Mouse (Mus musculus): Measurements from ENCODE around the gene Lhpp. TPM values are rescaled to one million over a fixed set of nuclear protein-coding genes. Genes with fewer than 3 reads are reported as not detected.
A peak's percentile ranks its signal among the peaks of the same experiment; 100 is the strongest.

Gene Lhpp
- polyA plus RNA-seq, 1 experiment from 2014 or later = 16.8 TPM

DNA sequence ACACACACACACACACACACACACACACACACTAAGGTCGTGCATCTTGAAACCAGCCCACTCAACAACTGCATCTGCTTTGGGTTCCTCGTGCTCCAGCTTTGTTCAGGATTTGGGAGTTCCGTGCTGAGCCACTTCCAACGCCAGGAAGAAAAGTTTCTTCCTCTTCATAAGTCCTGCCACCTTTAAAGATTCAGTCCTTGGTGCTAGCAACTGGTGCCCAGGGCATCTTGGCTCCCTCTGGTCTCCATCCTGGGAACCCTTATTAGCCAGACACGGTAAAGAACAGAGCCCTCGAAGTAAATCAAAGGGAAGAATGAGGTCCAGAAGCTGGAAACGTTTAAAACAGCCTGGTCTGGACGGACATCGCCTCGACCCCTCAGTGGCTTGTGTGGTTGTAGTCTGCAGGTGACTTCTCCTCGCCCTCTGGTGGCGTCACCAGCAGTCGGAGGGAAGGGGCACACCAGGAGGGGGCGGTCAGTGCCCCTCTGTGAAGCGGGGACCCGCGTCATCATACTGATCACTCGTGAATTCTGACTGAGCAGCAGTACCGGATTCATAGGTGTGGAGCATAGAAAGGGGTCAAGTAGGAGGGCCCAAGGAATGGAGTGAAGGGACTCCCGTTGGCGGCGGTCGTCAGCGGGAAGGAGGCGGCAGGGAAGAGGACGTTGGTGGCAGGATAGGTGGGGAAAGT is 13.7 kb upstream of the Lhpp start:
- Histone ChIP-seq H3K4me2 (ENCODE audit: low read length) (peak overlapping the region; percentile 79), H3K27ac (no peak overlapping the region), H3K4me3 (replicated peaks; ENCODE audit: low read depth, low read length) (peak overlapping the region; percentile 46), H3K9me3 (replicated peaks; ENCODE audit: low read length) (no peaks in the 10 kb centered on the region), H3K4me1 (replicated peaks; ENCODE audit: insufficient read depth, low read length) (peaks cover 12% of the 10 kb centered on the region; the same call in 1 of the 2 replicates), H3K9ac (ENCODE audit: low read depth, low read length) (no peak overlapping the region), H3K36me3 (ENCODE audit: insufficient read depth, low read length) (no peaks in the 10 kb centered on the region), H3K27me3 (ENCODE audit: insufficient read depth, low read length) (peaks cover 59% of the 10 kb centered on the region)
- WGBS = 11% methylated on average over 26 of the region's 26 CpGs
- ATAC-seq (replicated peaks; ENCODE audit: low FRiP score, low read depth) = no peak
- DNase-seq (ENCODE audit: low spot score) = no peak
- peak; percentile 26; the same call in 1 of the 2 replicates for TF ChIP-seq CTCF (IDR thresholded peaks at IDR 0.05; ENCODE audit: low read depth)

DNA sequence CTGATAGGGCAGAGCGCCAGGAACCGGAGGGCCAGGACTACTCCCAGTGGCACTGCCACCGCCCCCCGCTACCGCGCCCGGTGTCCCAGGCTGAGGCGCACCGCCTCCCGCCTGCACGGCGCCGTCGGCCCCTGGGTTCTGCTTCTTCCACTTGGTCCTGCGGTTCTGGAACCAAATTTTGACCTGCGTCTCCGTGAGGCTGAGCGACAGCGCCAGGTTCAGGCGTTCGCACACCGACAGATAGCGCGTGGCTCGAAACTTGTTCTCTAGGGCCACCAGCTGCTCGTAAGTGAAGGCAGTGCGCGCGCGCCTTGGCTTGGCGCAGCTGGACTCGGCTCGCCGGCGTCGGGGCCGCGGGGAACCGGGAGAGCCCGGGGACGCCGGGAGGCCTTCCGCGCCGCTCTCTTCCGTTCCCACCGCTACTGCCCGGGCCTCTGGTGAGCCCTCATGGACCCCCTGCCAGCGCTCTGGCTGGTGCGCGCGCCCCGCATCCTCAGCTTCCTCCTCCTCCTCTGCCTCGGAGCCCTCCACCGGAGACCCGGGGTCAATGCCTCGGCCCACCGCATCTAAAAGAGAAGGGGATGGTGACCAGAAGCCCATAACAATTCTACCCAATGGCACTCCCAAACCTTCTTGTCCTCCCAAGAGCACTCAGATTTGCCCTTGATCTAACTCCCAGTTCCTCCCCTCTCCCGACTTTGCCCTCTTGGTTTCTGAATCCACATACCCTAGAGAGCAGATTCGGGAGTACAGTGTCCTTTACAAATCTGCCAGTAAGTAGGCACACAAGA is 13.0 kb upstream of the Lhpp start:
- H3K9me3 ChIP-seq (replicated peaks; ENCODE audit: low read length) = no peaks in the 10 kb centered on the region
- under 1% methylated on average over 57 of the region's 60 CpGs for WGBS
- H3K36me3 ChIP-seq (ENCODE audit: insufficient read depth, low read length) = no peaks in the 10 kb centered on the region
- no peak overlapping the region; the same call in 1 of the 2 replicates for H3K9ac ChIP-seq (ENCODE audit: low read depth, low read length)
- H3K27me3 ChIP-seq (ENCODE audit: insufficient read depth, low read length) = peaks cover 65% of the 10 kb centered on the region
- no peak for TF ChIP-seq CTCF (IDR thresholded peaks at IDR 0.05; ENCODE audit: low read depth)
- peaks cover 12% of the 10 kb centered on the region; the same call in 1 of the 2 replicates for H3K4me1 ChIP-seq (replicated peaks; ENCODE audit: insufficient read depth, low read length)
- H3K4me3 ChIP-seq (replicated peaks; ENCODE audit: low read depth, low read length) = peak overlapping the region; percentile 46
- ATAC-seq (replicated peaks; ENCODE audit: low FRiP score, low read depth) = no peak
- no peak overlapping the region for H3K27ac ChIP-seq
- peak; percentile 13 for DNase-seq (ENCODE audit: low spot score)
- peak overlapping the region; percentile 79 for H3K4me2 ChIP-seq (ENCODE audit: low read length)

- H3K9me3 ChIP-seq (replicated peaks; ENCODE audit: low read length) = no peaks in the 10 kb centered on the region
- H3K27ac ChIP-seq = no peak within 1 kb of the TSS
- H3K9ac ChIP-seq (ENCODE audit: low read depth, low read length) = 0 out of 2 replicates have a peak within 1 kb of the TSS, but pooled peaks have one; percentile 4
- peaks cover 12% of the 10 kb centered on the region; the same call in 1 of the 2 replicates for H3K4me1 ChIP-seq (replicated peaks; ENCODE audit: insufficient read depth, low read length)
- H3K4me3 ChIP-seq (replicated peaks; ENCODE audit: low read depth, low read length) = peak within 1 kb of the TSS; percentile 32
- ATAC-seq (replicated peaks; ENCODE audit: low FRiP score, low read depth) (no peak), DNase-seq (ENCODE audit: low spot score) (no peak)
- TF ChIP-seq CTCF (IDR thresholded peaks at IDR 0.05; ENCODE audit: low read depth) = no peak
- peaks cover 70% of the 10 kb centered on the region for H3K27me3 ChIP-seq (ENCODE audit: insufficient read depth, low read length)
- WGBS = under 1% methylated on average over 48 of the region's 52 CpGs
- H3K36me3 ChIP-seq (ENCODE audit: insufficient read depth, low read length) = no peaks in the 10 kb centered on the region
- peak within 1 kb of the TSS; percentile 61 for H3K4me2 ChIP-seq (ENCODE audit: low read length)
These were observed 11.1 kb upstream of the Lhpp start, which contains the start of gene Nkx1-2 for GRCm38 (mm10) chr7:132599071-132599975. Nkx1-2 (minus strand) TSS chr7:132599637.

DNA sequence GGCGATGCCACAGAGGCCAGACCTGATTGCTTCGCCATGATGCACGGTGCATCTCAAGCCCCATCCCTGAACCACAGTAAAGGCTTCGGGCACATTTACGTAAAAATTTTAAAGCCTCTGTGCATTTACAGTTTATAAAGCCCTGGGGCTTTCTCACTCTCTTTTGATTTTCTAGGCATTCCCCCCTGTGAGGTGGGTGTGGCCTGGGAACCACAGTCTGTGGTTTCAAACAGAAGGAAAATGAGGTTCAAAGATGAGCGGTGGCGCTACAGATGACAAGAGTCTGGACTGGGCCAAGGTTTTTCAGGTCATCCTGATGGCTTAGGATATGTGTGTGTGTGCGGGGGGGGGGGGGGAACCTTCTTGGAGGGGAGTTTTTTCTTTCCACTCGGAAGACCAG is 10.4 kb upstream of the Lhpp start:
- no peaks in the 10 kb centered on the region for H3K9me3 ChIP-seq (replicated peaks; ENCODE audit: low read length)
- no peaks in the 10 kb centered on the region for H3K36me3 ChIP-seq (ENCODE audit: insufficient read depth, low read length)
- peaks cover 12% of the 10 kb centered on the region; the same call in 1 of the 2 replicates for H3K4me1 ChIP-seq (replicated peaks; ENCODE audit: insufficient read depth, low read length)
- H3K4me3 ChIP-seq (replicated peaks; ENCODE audit: low read depth, low read length) = peak overlapping the region; percentile 32
- H3K9ac ChIP-seq (ENCODE audit: low read depth, low read length) = no peak overlapping the region
- H3K27ac ChIP-seq = no peak overlapping the region
- no peak for ATAC-seq (replicated peaks; ENCODE audit: low FRiP score, low read depth)
- WGBS = 2% methylated on average over 8 of the region's 9 CpGs
- peak overlapping the region; percentile 61 for H3K4me2 ChIP-seq (ENCODE audit: low read length)
- H3K27me3 ChIP-seq (ENCODE audit: insufficient read depth, low read length) = peaks cover 72% of the 10 kb centered on the region
- no peak for DNase-seq (ENCODE audit: low spot score)
- no peak for TF ChIP-seq CTCF (IDR thresholded peaks at IDR 0.05; ENCODE audit: low read depth)

- H3K4me3 ChIP-seq (replicated peaks; ENCODE audit: low read depth, low read length) = no peak overlapping the region
- WGBS = 18% methylated on average over 8 of the region's 8 CpGs
- H3K9ac ChIP-seq (ENCODE audit: low read depth, low read length) = no peak overlapping the region
- no peak overlapping the region for H3K27ac ChIP-seq
- H3K4me1 ChIP-seq (replicated peaks; ENCODE audit: insufficient read depth, low read length) = peaks cover 12% of the 10 kb centered on the region; the same call in 1 of the 2 replicates
- DNase-seq (ENCODE audit: low spot score) = no peak
- no peak for TF ChIP-seq CTCF (IDR thresholded peaks at IDR 0.05; ENCODE audit: low read depth)
- H3K36me3 ChIP-seq (ENCODE audit: insufficient read depth, low read length) = no peaks in the 10 kb centered on the region
- no peak overlapping the region for H3K4me2 ChIP-seq (ENCODE audit: low read length)
- peaks cover 68% of the 10 kb centered on the region for H3K27me3 ChIP-seq (ENCODE audit: insufficient read depth, low read length)
- no peak for ATAC-seq (replicated peaks; ENCODE audit: low FRiP score, low read depth)
- H3K9me3 ChIP-seq (replicated peaks; ENCODE audit: low read length) = no peaks in the 10 kb centered on the region
These were observed 9.5 kb upstream of the Lhpp start for GRCm38 (mm10) chr7:132600926-132601325.
